ENCODE assay signal across 19 mouse cellular contexts in genomic region chr1:187077352-187077751, GRCm38 (mm10).
DNase-seq lines count a peak whose midpoint lies in the region; ATAC-seq lines count a peak whose summit lies in the region.
"Had no signal": no experiment of that assay in that cellular context is flagged by ENCODE, and none has a peak within 500 bp of the region (broad histone marks: within the 10 kb centered on the region; RNA-seq: fewer than 3 reads in every experiment).

No protein-coding gene starts in this region.

- 0 out of 2 replicates have a peak, but pooled peaks cover 4% of the 10 kb centered on the region for H3K27me3 ChIP-seq in hindbrain, embryonic 12.5 days
- 0 out of 2 replicates have a peak, but pooled peaks cover 3% of the 10 kb centered on the region for H3K27me3 ChIP-seq in neural tube, embryonic 12.5 days (replicated peaks)
- H3K27me3 ChIP-seq: CH12.LX; embryonic facial prominence, embryonic 15.5 days; limb, embryonic 13.5 days; liver, embryonic 15.5 days had no signal

- H3K4me2 ChIP-seq in hindbrain, embryonic 12.5 days (replicated peaks) = no peak overlapping the region
- no peak overlapping the region for H3K4me2 ChIP-seq in neural tube, embryonic 12.5 days (replicated peaks)
- H3K4me2 ChIP-seq: embryonic facial prominence, embryonic 15.5 days; heart, embryonic 11.5 days; limb, embryonic 13.5 days; liver, embryonic 15.5 days had no signal

- H3K9ac ChIP-seq in hindbrain, embryonic 12.5 days = no peak overlapping the region
- no peak overlapping the region for H3K9ac ChIP-seq in neural tube, embryonic 12.5 days
- H3K9ac ChIP-seq: embryonic facial prominence, embryonic 15.5 days; limb, embryonic 13.5 days; liver, embryonic 15.5 days had no signal

- WGBS in hindbrain, embryonic 12.5 days = 37% methylated on average over 9 of the region's 9 CpGs
- WGBS in neural tube, embryonic 12.5 days = 36% methylated on average over 9 of the region's 9 CpGs

- no peaks in the 10 kb centered on the region for H3K9me3 ChIP-seq in hindbrain, embryonic 12.5 days (replicated peaks)
- H3K9me3 ChIP-seq in neural tube, embryonic 12.5 days = 0 out of 2 replicates have a peak, but pooled peaks cover 3% of the 10 kb centered on the region
- H3K9me3 ChIP-seq: embryonic facial prominence, embryonic 15.5 days; limb, embryonic 13.5 days; liver, embryonic 15.5 days had no signal

- peaks cover 8% of the 10 kb centered on the region; the same call in 1 of the 2 replicates for H3K4me1 ChIP-seq in hindbrain, embryonic 12.5 days
- 0 out of 2 replicates have a peak, but pooled peaks cover 6% of the 10 kb centered on the region for H3K4me1 ChIP-seq in neural tube, embryonic 12.5 days
- H3K4me1 ChIP-seq: embryonic facial prominence, embryonic 15.5 days; liver, embryonic 15.5 days had no signal

- intact Hi-C loops in left cerebral cortex, postnatal 4 days (cut with DNase I) = no loop called here
- intact Hi-C loops in left cerebral cortex, postnatal 25 days (cut with DNase I) = no loop called here

- H3K27ac ChIP-seq in hindbrain, embryonic 12.5 days = peak overlapping the region; percentile 48; the same call in 1 of the 2 replicates
- no peak overlapping the region for H3K27ac ChIP-seq in neural tube, embryonic 12.5 days
- H3K27ac ChIP-seq: embryonic facial prominence, embryonic 15.5 days; limb, embryonic 13.5 days; liver, embryonic 15.5 days; stomach, postnatal 0 days had no signal

- H3K4me3 ChIP-seq in hindbrain, embryonic 12.5 days = no peak overlapping the region
- H3K4me3 ChIP-seq in neural tube, embryonic 12.5 days = no peak overlapping the region
- H3K4me3 ChIP-seq: embryonic facial prominence, embryonic 15.5 days; limb, embryonic 13.5 days; liver, embryonic 15.5 days had no signal

- no peaks in the 10 kb centered on the region for H3K36me3 ChIP-seq in hindbrain, embryonic 12.5 days
- H3K36me3 ChIP-seq in neural tube, embryonic 12.5 days = no peaks in the 10 kb centered on the region
- H3K36me3 ChIP-seq: embryonic facial prominence, embryonic 15.5 days; limb, embryonic 13.5 days; liver, embryonic 15.5 days had no signal

- DNase-seq in cerebellum, postnatal 14 days = peak; percentile 9 to 15
- no peak for DNase-seq in cerebellum, postnatal 25 days
- DNase-seq in left cerebral cortex, postnatal 4 days = peak; percentile 37
- DNase-seq in left cerebral cortex, postnatal 25 days (ENCODE audit: low spot score in 2 of 2) = no peak
- no peak for DNase-seq in layer of hippocampus, postnatal 10 days (ENCODE audit: low spot score in 2 of 2)
- DNase-seq in frontal cortex, postnatal 36 days (ENCODE audit: low spot score in 2 of 2) = no peak
- DNase-seq: adrenal gland, postnatal 10 days; cerebellum, adult 9-11 months; gastrocnemius, postnatal 36 days; kidney, adult 11 months; kidney, postnatal 36 days had no signal

- peak; percentile 85 for ATAC-seq in hindbrain, embryonic 12.5 days (ENCODE audit: low FRiP score)
- peak; percentile 53; the same call in 1 of the 2 replicates for ATAC-seq in neural tube, embryonic 12.5 days (ENCODE audit: low FRiP score, low read depth)

Comparison
In these comparisons a context has a peak if more than half of its experiments do, and no peak if none do; other contexts are left out.
1. DNase-seq: peak in cerebellum, postnatal 14 days (2 of 2) and left cerebral cortex, postnatal 4 days (single experiment); none in cerebellum, postnatal 25 days (0 of 2), left cerebral cortex, postnatal 25 days (0 of 2), layer of hippocampus, postnatal 10 days (0 of 2) and frontal cortex, postnatal 36 days (0 of 2).